Mouse (Mus musculus) brain, embryonic 14.5 days (tissue): ENCODE data around the gene Stk38.

Source experiments
- CTCF ChIP-seq: fragments of 200-500 bp; IDR thresholded peaks from 2 replicates; pipeline ENCODE4 v1.5.1; 2012; ENCODE audit warnings: inconsistent platforms, mild to moderate bottlenecking, moderate library complexity, borderline replicate concordance; ENCODE audit not compliant: insufficient read depth, insufficient read length; ENCODE audit errors: extremely low read depth
- POLR2A ChIP-seq: fragments of 200-500 bp; IDR thresholded peaks from 2 replicates; pipeline ENCODE4 v1.6.1; 2012; ENCODE audit warnings: mild to moderate bottlenecking, inconsistent platforms, borderline replicate concordance; ENCODE audit not compliant: poor library complexity, insufficient read depth, insufficient read length, severe bottlenecking; ENCODE audit errors: extremely low read depth

DNA sequence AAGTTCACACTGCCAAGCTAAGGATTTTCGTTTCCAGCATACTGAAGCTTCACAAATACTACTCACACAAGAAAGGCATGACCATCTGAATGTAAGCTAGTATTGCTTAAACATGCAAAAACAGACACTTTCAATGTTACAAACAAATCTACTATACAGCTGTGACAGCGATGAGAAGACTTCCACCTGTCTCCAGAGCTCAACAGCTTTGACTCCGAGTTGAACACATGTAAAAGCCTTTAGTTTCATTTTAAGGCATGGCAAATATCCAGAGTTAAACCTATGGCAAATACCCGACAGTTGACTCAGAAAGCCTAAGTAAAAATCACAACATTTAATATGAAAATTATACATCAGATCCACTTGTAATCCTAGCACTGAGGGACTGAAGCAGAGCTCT, 19.5 kb downstream of the Stk38 start:
- TF ChIP-seq CTCF (no peak), POLR2A (no peak)
